Mouse (Mus musculus) ES-E14 (cell line): Measurements from ENCODE around the gene Upk3a. TPM values are rescaled to one million over a fixed set of nuclear protein-coding genes. Genes with fewer than 3 reads are reported as not detected.
A peak's percentile ranks its signal among the peaks of the same experiment; 100 is the strongest.

Source experiments
- DNase-seq: peaks from one replicate; pipeline ENCODE4 v3.0.0-alpha.2; 2013; ENCODE audit warnings: low read depth, low spot score
- H3K27ac ChIP-seq: 2 replicates; pipeline ENCODE4 v1.5.1; 2012; ENCODE audit warnings: low read depth, mild to moderate bottlenecking, low read length, moderate library complexity, mixed read lengths; ENCODE audit not compliant: poor library complexity, insufficient read depth, severe bottlenecking
- H3K36me3 ChIP-seq: 2 replicates; pipeline ENCODE4 v1.6.1; 2012; ENCODE audit warnings: mild to moderate bottlenecking, low read length, moderate library complexity, mixed read lengths; ENCODE audit not compliant: control insufficient read depth, poor library complexity, insufficient read depth, severe bottlenecking
- H3K4me1 ChIP-seq, 2 experiments: fragments of 150-350 bp in 1 of 2; sonication (generic) in 1 of 2; 2 replicates each; pipeline ENCODE4 v1.6.1; 2012; ENCODE audit warnings: low read length in 2 of 2, mild to moderate bottlenecking in 1 of 2, mixed read lengths in 1 of 2; ENCODE audit not compliant: control insufficient read depth in 2 of 2, insufficient read depth in 2 of 2, poor library complexity in 1 of 2
- H3K4me3 ChIP-seq, 2 experiments: fragments of 150-350 bp in 1 of 2; sonication (generic) in 1 of 2; 2 replicates each; pipeline ENCODE4 v1.5.1; 2012; ENCODE audit warnings: low read length in 2 of 2, low read depth in 1 of 2, mild to moderate bottlenecking in 1 of 2, mixed read lengths in 1 of 2; ENCODE audit not compliant: insufficient read depth in 1 of 2, poor library complexity in 1 of 2, severe bottlenecking in 1 of 2
- H3K9ac ChIP-seq: 2 replicates; pipeline ENCODE4 v1.6.1; 2012; ENCODE audit warnings: low read depth, mild to moderate bottlenecking, low read length, mixed read lengths; ENCODE audit not compliant: poor library complexity, insufficient read depth, severe bottlenecking
- H3K9me3 ChIP-seq: fragments of 150-350 bp; sonication (generic); 2 replicates; pipeline ENCODE4 v1.6.1; 2012; ENCODE audit warnings: low read depth, mild to moderate bottlenecking, low read length; ENCODE audit not compliant: control insufficient read depth, insufficient read depth
- CHD2 ChIP-seq: IDR thresholded peaks from 2 replicates; pipeline ENCODE4 v1.6.1; 2014; ENCODE audit warnings: mild to moderate bottlenecking, low read depth, low read length, inconsistent platforms
- HCFC1 ChIP-seq: IDR thresholded peaks from 2 replicates; pipeline ENCODE4 v1.6.1; 2012; ENCODE audit warnings: low read length, inconsistent platforms, borderline replicate concordance; ENCODE audit not compliant: insufficient read depth
- MAFK ChIP-seq: IDR thresholded peaks from 2 replicates; pipeline ENCODE4 v1.6.1; 2014; ENCODE audit warnings: mild to moderate bottlenecking, low read depth, low read length, inconsistent platforms; ENCODE audit not compliant: insufficient read depth
- ZC3H11A ChIP-seq: IDR thresholded peaks from 2 replicates; pipeline ENCODE4 v1.6.1; 2012; ENCODE audit warnings: low read depth, mild to moderate bottlenecking, inconsistent platforms, low read length, borderline replicate concordance
- ZNF384 ChIP-seq: IDR thresholded peaks from 2 replicates; pipeline ENCODE4 v1.6.1; 2012; ENCODE audit warnings: low read depth, low read length, inconsistent platforms
- in situ Hi-C, 2 experiments: fragments of 600-800 bp; cut with MboI; formaldehyde crosslinking; loops; one replicate each; pipeline ENCODE4 v1.15.1; 2025; ENCODE audit warnings: low sequenced_read_pairs in 2 of 2, inconsistent platforms in 1 of 2; ENCODE audit not compliant: unreplicated experiment in 2 of 2
- total RNA-seq: library from RNA; depleted of rRNA; stranded (reverse); fragments of 300-350 nt; gene quantifications from 2 replicates; pipeline ENCODE4 v1.2.3, GENCODE M21; 2012

The Upk3a gene
- total RNA-seq, 1 experiment, result 0.18 TPM

- in situ Hi-C loops, result no loop called here
- H3K9me3 ChIP-seq, result no peaks in the 10 kb centered on the region
- TF ChIP-seq MAFK (no peak), ZNF384 (no peak), HCFC1 (no peak)
Observed at GRCm38 (mm10) chr15:84999911-85000310, 17.0 kb upstream of the Upk3a start.

GRCm38 (mm10) chr15:85000984-85001982 lies 15.7 kb upstream of the Upk3a start:
- in situ Hi-C loops, result no loop called here
- Histone ChIP-seq H3K36me3 (no peaks in the 10 kb centered on the region), H3K9ac (no peak overlapping the region), H3K27ac (no peak overlapping the region), H3K9me3 (no peaks in the 10 kb centered on the region), H3K4me3 (0 out of 4 replicates have a peak overlapping the region, but pooled peaks of 1 of the 2 experiments have one; percentile 18), H3K4me1 (no peaks in the 10 kb centered on the region)
- peak; percentile 60 for DNase-seq
- TF ChIP-seq MAFK (no peak), ZC3H11A (peak; percentile 28; the same call in 1 of the 2 replicates)

More at GRCm38 (mm10) chr15:84999911-85000310, 17.0 kb upstream of the Upk3a start:
- no peak for DNase-seq
- H3K9ac ChIP-seq, result no peak overlapping the region
- H3K4me3 ChIP-seq, result no peak overlapping the region
- no peaks in the 10 kb centered on the region for H3K36me3 ChIP-seq
- H3K4me1 ChIP-seq, result no peaks in the 10 kb centered on the region; a peak in 1 of 4 replicates
- H3K27ac ChIP-seq, result no peak overlapping the region

- H3K9me3 ChIP-seq, result no peaks in the 10 kb centered on the region
- peaks cover 2 to 4% of the 10 kb centered on the region in 2 experiments; a peak in 1 of 4 replicates for H3K4me1 ChIP-seq
- DNase-seq, result no peak
- no peak overlapping the region for H3K27ac ChIP-seq
- no peak overlapping the region for H3K9ac ChIP-seq
- no peak for TF ChIP-seq ZNF384
- TF ChIP-seq CHD2, result no peak
- TF ChIP-seq MAFK, result no peak
- TF ChIP-seq HCFC1, result no peak
- TF ChIP-seq ZC3H11A, result no peak
- no peak overlapping the region for H3K4me3 ChIP-seq
- H3K36me3 ChIP-seq, result no peaks in the 10 kb centered on the region
- in situ Hi-C loops, result no loop called here
Observed at GRCm38 (mm10) chr15:85009666-85010065, 7.3 kb upstream of the Upk3a start.

- no peak for DNase-seq
- no peaks in the 10 kb centered on the region for H3K9me3 ChIP-seq
- no peak overlapping the region for H3K4me3 ChIP-seq
- no peak overlapping the region for H3K27ac ChIP-seq
- in situ Hi-C loops, result no loop called here
- TF ChIP-seq HCFC1, result no peak
- TF ChIP-seq ZC3H11A, result no peak
- no peak for TF ChIP-seq MAFK
- no peak for TF ChIP-seq CHD2
- no peak for TF ChIP-seq ZNF384
- H3K9ac ChIP-seq, result no peak overlapping the region
- H3K4me1 ChIP-seq, result peaks cover under 1 to 2% of the 10 kb centered on the region in 2 experiments; a peak in 1 of 4 replicates
- no peaks in the 10 kb centered on the region for H3K36me3 ChIP-seq
Observed at GRCm38 (mm10) chr15:85011895-85012661, 4.9 kb upstream of the Upk3a start.
